Mouse (Mus musculus): ENCODE data around the gene Wt1. TPM values are rescaled to one million over a fixed set of nuclear protein-coding genes. Genes with fewer than 3 reads are reported as not detected.

Gene Wt1
- polyA plus RNA-seq, 1 experiment from 2014 or later, result 6.6 TPM

GRCm38 (mm10) chr2:105127531-105128480 is 1.5 kb downstream of the Wt1 start:
- H3K27ac ChIP-seq, result peak overlapping the region; percentile 45; the same call in 1 of the 2 replicates
- no peak for ATAC-seq
- H3K9me3 ChIP-seq (replicated peaks), result no peaks in the 10 kb centered on the region
- H3K4me1 ChIP-seq, result peaks cover 15% of the 10 kb centered on the region; the same call in 1 of the 2 replicates
- no peaks in the 10 kb centered on the region for H3K36me3 ChIP-seq
- H3K9ac ChIP-seq, result peak overlapping the region; percentile 40
- H3K4me3 ChIP-seq, result peak overlapping the region; percentile 44
- peaks cover 100% of the 10 kb centered on the region for H3K27me3 ChIP-seq (replicated peaks)
- WGBS (ENCODE audit: insufficient replicate concordance), result 3% methylated on average over 52 of the region's 52 CpGs
- peak overlapping the region; percentile 44 for H3K4me2 ChIP-seq

- Histone ChIP-seq H3K4me2 (peak overlapping the region; percentile 44), H3K9ac (no peak overlapping the region), H3K27me3 (replicated peaks) (peaks cover 100% of the 10 kb centered on the region), H3K36me3 (no peaks in the 10 kb centered on the region), H3K9me3 (replicated peaks) (no peaks in the 10 kb centered on the region), H3K4me3 (peak overlapping the region; percentile 44), H3K27ac (no peak overlapping the region), H3K4me1 (peaks cover 18% of the 10 kb centered on the region; the same call in 1 of the 2 replicates)
- no peak for ATAC-seq
- WGBS (ENCODE audit: insufficient replicate concordance), result 5% methylated on average over 12 of the region's 12 CpGs
These were observed 2.2 kb downstream of the Wt1 start for GRCm38 (mm10) chr2:105128564-105128963.

GRCm38 (mm10) chr2:105130351-105131060 is 4.2 kb downstream of the Wt1 start:
- no peaks in the 10 kb centered on the region for H3K9me3 ChIP-seq (replicated peaks)
- peaks cover 22% of the 10 kb centered on the region; the same call in 1 of the 2 replicates for H3K4me1 ChIP-seq
- peaks cover 100% of the 10 kb centered on the region for H3K27me3 ChIP-seq (replicated peaks)
- H3K4me2 ChIP-seq, result peak overlapping the region; percentile 41
- no peaks in the 10 kb centered on the region for H3K36me3 ChIP-seq
- H3K4me3 ChIP-seq, result peak overlapping the region; percentile 8; the same call in 1 of the 2 replicates
- ATAC-seq, result peak; percentile 31; the same call in 1 of the 2 replicates
- WGBS (ENCODE audit: insufficient replicate concordance), result 2% methylated on average over 32 of the region's 32 CpGs
- H3K9ac ChIP-seq, result no peak overlapping the region
- no peak overlapping the region for H3K27ac ChIP-seq

- peak overlapping the region; percentile 41; the same call in 1 of the 2 replicates for H3K4me2 ChIP-seq
- H3K27ac ChIP-seq, result no peak overlapping the region
These were observed 4.9 kb downstream of the Wt1 start for GRCm38 (mm10) chr2:105131061-105131810.

GRCm38 (mm10) chr2:105131811-105132100 is 5.4 kb downstream of the Wt1 start:
- no peak for ATAC-seq
- H3K4me2 ChIP-seq, result no peak overlapping the region
- peaks cover 99% of the 10 kb centered on the region for H3K27me3 ChIP-seq (replicated peaks)
- WGBS (ENCODE audit: insufficient replicate concordance), result 11% methylated on average over 2 of the region's 2 CpGs
- no peaks in the 10 kb centered on the region for H3K9me3 ChIP-seq (replicated peaks)
- H3K9ac ChIP-seq, result no peak overlapping the region
- peaks cover 18% of the 10 kb centered on the region; the same call in 1 of the 2 replicates for H3K4me1 ChIP-seq
- H3K4me3 ChIP-seq, result no peak overlapping the region
- H3K27ac ChIP-seq, result no peak overlapping the region
- no peaks in the 10 kb centered on the region for H3K36me3 ChIP-seq

More at GRCm38 (mm10) chr2:105131061-105131810, 4.9 kb downstream of the Wt1 start:
- Histone ChIP-seq H3K27me3 (replicated peaks) (peaks cover 100% of the 10 kb centered on the region), H3K9me3 (replicated peaks) (no peaks in the 10 kb centered on the region), H3K4me3 (peak overlapping the region; percentile 8; the same call in 1 of the 2 replicates), H3K4me1 (peaks cover 21% of the 10 kb centered on the region; the same call in 1 of the 2 replicates), H3K36me3 (no peaks in the 10 kb centered on the region), H3K9ac (no peak overlapping the region)
- ATAC-seq, result no peak
- WGBS (ENCODE audit: insufficient replicate concordance), result 7% methylated on average over 12 of the region's 12 CpGs

GRCm38 (mm10) chr2:105132300-105132699 is 6.0 kb downstream of the Wt1 start:
- H3K9ac ChIP-seq, result no peak overlapping the region
- peaks cover 12% of the 10 kb centered on the region; the same call in 1 of the 2 replicates for H3K4me1 ChIP-seq
- H3K4me3 ChIP-seq, result no peak overlapping the region
- WGBS (ENCODE audit: insufficient replicate concordance), result 4% methylated on average over 17 of the region's 17 CpGs
- ATAC-seq, result no peak
- no peaks in the 10 kb centered on the region for H3K9me3 ChIP-seq (replicated peaks)
- peak overlapping the region; percentile 16; the same call in 1 of the 2 replicates for H3K4me2 ChIP-seq
- no peak overlapping the region for H3K27ac ChIP-seq
- H3K36me3 ChIP-seq, result no peaks in the 10 kb centered on the region
- H3K27me3 ChIP-seq (replicated peaks), result peaks cover 99% of the 10 kb centered on the region

- peaks cover 11% of the 10 kb centered on the region; the same call in 1 of the 2 replicates for H3K4me1 ChIP-seq
- H3K9ac ChIP-seq, result peak overlapping the region; percentile 22; the same call in 1 of the 2 replicates
- no peaks in the 10 kb centered on the region for H3K36me3 ChIP-seq
- H3K27me3 ChIP-seq (replicated peaks), result peaks cover 98% of the 10 kb centered on the region
- 5% methylated on average over 43 of the region's 43 CpGs for WGBS (ENCODE audit: insufficient replicate concordance)
- no peaks in the 10 kb centered on the region for H3K9me3 ChIP-seq (replicated peaks)
- no peak overlapping the region for H3K4me2 ChIP-seq
- H3K4me3 ChIP-seq, result no peak overlapping the region
- H3K27ac ChIP-seq, result no peak overlapping the region
- no peak for ATAC-seq
These were observed 6.8 kb downstream of the Wt1 start for GRCm38 (mm10) chr2:105132933-105133795.

GRCm38 (mm10) chr2:105134296-105134695 is 8.0 kb downstream of the Wt1 start:
- Histone ChIP-seq H3K9me3 (replicated peaks) (no peaks in the 10 kb centered on the region), H3K9ac (no peak overlapping the region), H3K27ac (no peak overlapping the region), H3K4me2 (no peak overlapping the region), H3K4me3 (no peak overlapping the region), H3K27me3 (replicated peaks) (peaks cover 96% of the 10 kb centered on the region), H3K36me3 (no peaks in the 10 kb centered on the region), H3K4me1 (peaks cover 11% of the 10 kb centered on the region; the same call in 1 of the 2 replicates)
- WGBS (ENCODE audit: insufficient replicate concordance), result 3% methylated on average over 19 of the region's 19 CpGs
- no peak for ATAC-seq

- no peaks in the 10 kb centered on the region for H3K36me3 ChIP-seq
- WGBS (ENCODE audit: insufficient replicate concordance), result 47% methylated on average over 7 of the region's 7 CpGs
- H3K4me3 ChIP-seq, result no peak overlapping the region
- no peak overlapping the region for H3K9ac ChIP-seq
- ATAC-seq, result no peak
- peaks cover 57% of the 10 kb centered on the region for H3K27me3 ChIP-seq (replicated peaks)
- no peak overlapping the region for H3K4me2 ChIP-seq
- peaks cover under 1% of the 10 kb centered on the region; the same call in 1 of the 2 replicates for H3K4me1 ChIP-seq
- no peak overlapping the region for H3K27ac ChIP-seq
- H3K9me3 ChIP-seq (replicated peaks), result no peaks in the 10 kb centered on the region
These were observed 13.1 kb downstream of the Wt1 start for GRCm38 (mm10) chr2:105139471-105139870.

- H3K9me3 ChIP-seq (replicated peaks), result no peaks in the 10 kb centered on the region
- no peaks in the 10 kb centered on the region for H3K36me3 ChIP-seq
- ATAC-seq, result no peak
- no peak overlapping the region for H3K4me3 ChIP-seq
- WGBS (ENCODE audit: insufficient replicate concordance), result 49% methylated on average over 7 of the region's 7 CpGs
- no peaks in the 10 kb centered on the region for H3K4me1 ChIP-seq
- H3K4me2 ChIP-seq, result no peak overlapping the region
- H3K27ac ChIP-seq, result no peak overlapping the region
- no peak overlapping the region for H3K9ac ChIP-seq
- H3K27me3 ChIP-seq (replicated peaks), result peaks cover 38% of the 10 kb centered on the region
These were observed 15.0 kb downstream of the Wt1 start for GRCm38 (mm10) chr2:105141371-105141770.

Data from liver, embryonic 12.5 days (tissue).